Mouse (Mus musculus): ENCODE results near the gene Bloc1s4. TPM values are rescaled to one million over a fixed set of nuclear protein-coding genes. Genes with fewer than 3 reads are reported as not detected.

Gene Bloc1s4
- polyA plus RNA-seq, 1 experiment from 2014 or later = 27.0 TPM

- no peaks in the 10 kb centered on the region for H3K27me3 ChIP-seq (ENCODE audit: control insufficient read depth, insufficient read depth, low read length)
- H3K9ac ChIP-seq (replicated peaks; ENCODE audit: low read depth, low read length) = no peak overlapping the region
- no peaks in the 10 kb centered on the region for H3K36me3 ChIP-seq (ENCODE audit: control insufficient read depth, insufficient read depth, low read length)
- no peak overlapping the region for H3K4me2 ChIP-seq (ENCODE audit: low read depth, low read length)
- no peak for ATAC-seq (ENCODE audit: low read depth)
- no peaks in the 10 kb centered on the region for H3K9me3 ChIP-seq (ENCODE audit: control insufficient read depth, low read length)
- H3K27ac ChIP-seq (ENCODE audit: low read depth, low read length) = no peak overlapping the region
- no peaks in the 10 kb centered on the region for H3K4me1 ChIP-seq (ENCODE audit: control insufficient read depth, insufficient read depth, low read length)
- H3K4me3 ChIP-seq (ENCODE audit: low read depth, low read length) = no peak overlapping the region
- WGBS = 78% methylated on average over 12 of the region's 12 CpGs
Observed at GRCm38 (mm10) chr5:36725861-36726260, 22.6 kb downstream of the Bloc1s4 start.

DNA sequence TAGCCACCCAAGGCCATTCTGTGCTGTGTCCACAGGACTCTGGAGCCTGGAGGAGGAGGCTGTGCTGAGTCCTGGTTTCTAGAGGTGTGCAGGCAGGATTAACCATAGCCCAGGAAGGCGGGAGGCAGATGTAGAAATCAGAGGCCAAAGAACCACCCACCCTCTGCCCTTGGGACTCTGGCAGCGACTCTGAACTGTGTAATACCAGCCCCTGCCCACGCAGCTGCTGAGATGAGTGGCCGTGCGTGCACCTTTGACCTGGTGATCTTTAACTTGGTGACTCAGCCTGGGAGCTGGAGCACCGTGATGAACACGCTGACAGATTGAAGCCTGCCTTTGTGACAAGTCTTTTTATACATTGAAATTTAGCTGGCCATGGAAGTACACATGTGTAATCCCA, 24.2 kb downstream of the Bloc1s4 start:
- H3K36me3 ChIP-seq (ENCODE audit: control insufficient read depth, insufficient read depth, low read length) = no peaks in the 10 kb centered on the region
- no peak overlapping the region for H3K4me3 ChIP-seq (ENCODE audit: low read depth, low read length)
- WGBS = 75% methylated on average over 7 of the region's 7 CpGs
- no peak overlapping the region for H3K4me2 ChIP-seq (ENCODE audit: low read depth, low read length)
- H3K27me3 ChIP-seq (ENCODE audit: control insufficient read depth, insufficient read depth, low read length) = no peaks in the 10 kb centered on the region
- no peaks in the 10 kb centered on the region for H3K4me1 ChIP-seq (ENCODE audit: control insufficient read depth, insufficient read depth, low read length)
- no peak overlapping the region for H3K9ac ChIP-seq (replicated peaks; ENCODE audit: low read depth, low read length)
- ATAC-seq (ENCODE audit: low read depth) = no peak
- H3K27ac ChIP-seq (ENCODE audit: low read depth, low read length) = no peak overlapping the region
- H3K9me3 ChIP-seq (ENCODE audit: control insufficient read depth, low read length) = no peaks in the 10 kb centered on the region

GRCm38 (mm10) chr5:36723356-36723755, 25.1 kb downstream of the Bloc1s4 start:
- H3K9me3 ChIP-seq (ENCODE audit: control insufficient read depth, low read length) = no peaks in the 10 kb centered on the region
- no peak overlapping the region for H3K9ac ChIP-seq (replicated peaks; ENCODE audit: low read depth, low read length)
- no peak overlapping the region for H3K27ac ChIP-seq (ENCODE audit: low read depth, low read length)
- no peaks in the 10 kb centered on the region for H3K36me3 ChIP-seq (ENCODE audit: control insufficient read depth, insufficient read depth, low read length)
- 70% methylated on average over 9 of the region's 9 CpGs for WGBS
- H3K4me2 ChIP-seq (ENCODE audit: low read depth, low read length) = no peak overlapping the region
- H3K4me1 ChIP-seq (ENCODE audit: control insufficient read depth, insufficient read depth, low read length) = no peaks in the 10 kb centered on the region
- ATAC-seq (ENCODE audit: low read depth) = no peak
- no peak overlapping the region for H3K4me3 ChIP-seq (ENCODE audit: low read depth, low read length)
- no peaks in the 10 kb centered on the region for H3K27me3 ChIP-seq (ENCODE audit: control insufficient read depth, insufficient read depth, low read length)

DNA sequence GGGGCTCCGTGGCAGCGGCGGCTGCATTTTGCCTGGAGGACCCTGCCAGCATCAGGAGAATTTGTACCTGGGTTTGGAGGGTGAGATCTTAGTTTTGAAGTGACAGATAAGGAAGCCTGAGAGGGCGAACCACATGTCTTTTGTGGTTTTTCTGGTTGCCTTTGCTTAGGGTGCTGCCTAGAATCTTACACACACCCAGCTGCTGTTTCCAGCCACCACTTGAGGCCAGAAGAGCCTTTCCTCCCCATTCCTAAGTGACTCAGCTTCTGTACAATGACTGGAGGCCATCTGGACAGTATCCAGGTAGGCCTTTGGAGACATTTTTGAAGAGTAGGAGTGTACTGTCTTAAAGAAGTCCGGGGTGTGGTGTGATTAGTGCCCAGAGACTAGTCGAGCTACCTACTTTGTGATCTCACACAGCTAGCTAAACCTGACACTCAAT, 26.0 kb downstream of the Bloc1s4 start:
- 85% methylated on average over 6 of the region's 6 CpGs for WGBS
- no peak for ATAC-seq (ENCODE audit: low read depth)
- Histone ChIP-seq H3K36me3 (ENCODE audit: control insufficient read depth, insufficient read depth, low read length) (no peaks in the 10 kb centered on the region), H3K4me2 (ENCODE audit: low read depth, low read length) (no peak overlapping the region), H3K27me3 (ENCODE audit: control insufficient read depth, insufficient read depth, low read length) (no peaks in the 10 kb centered on the region), H3K9me3 (ENCODE audit: control insufficient read depth, low read length) (no peaks in the 10 kb centered on the region), H3K27ac (ENCODE audit: low read depth, low read length) (no peak overlapping the region), H3K4me3 (ENCODE audit: low read depth, low read length) (no peak overlapping the region), H3K9ac (replicated peaks; ENCODE audit: low read depth, low read length) (no peak overlapping the region), H3K4me1 (ENCODE audit: control insufficient read depth, insufficient read depth, low read length) (no peaks in the 10 kb centered on the region)

GRCm38 (mm10) chr5:36720710-36721375, 27.6 kb downstream of the Bloc1s4 start:
- Histone ChIP-seq H3K27me3 (ENCODE audit: control insufficient read depth, insufficient read depth, low read length) (no peaks in the 10 kb centered on the region), H3K36me3 (ENCODE audit: control insufficient read depth, insufficient read depth, low read length) (no peaks in the 10 kb centered on the region), H3K9me3 (ENCODE audit: control insufficient read depth, low read length) (no peaks in the 10 kb centered on the region), H3K27ac (ENCODE audit: low read depth, low read length) (no peak overlapping the region), H3K4me1 (ENCODE audit: control insufficient read depth, insufficient read depth, low read length) (no peaks in the 10 kb centered on the region), H3K9ac (replicated peaks; ENCODE audit: low read depth, low read length) (no peak overlapping the region), H3K4me3 (ENCODE audit: low read depth, low read length) (no peak overlapping the region), H3K4me2 (ENCODE audit: low read depth, low read length) (no peak overlapping the region)
- 74% methylated on average over 5 of the region's 5 CpGs for WGBS
- no peak for ATAC-seq (ENCODE audit: low read depth)

GRCm38 (mm10) chr5:36720219-36720618, 28.2 kb downstream of the Bloc1s4 start:
- WGBS = 89% methylated on average over 5 of the region's 5 CpGs
- Histone ChIP-seq H3K4me1 (ENCODE audit: control insufficient read depth, insufficient read depth, low read length) (no peaks in the 10 kb centered on the region), H3K4me3 (ENCODE audit: low read depth, low read length) (no peak overlapping the region), H3K4me2 (ENCODE audit: low read depth, low read length) (no peak overlapping the region), H3K36me3 (ENCODE audit: control insufficient read depth, insufficient read depth, low read length) (no peaks in the 10 kb centered on the region), H3K9ac (replicated peaks; ENCODE audit: low read depth, low read length) (no peak overlapping the region), H3K27me3 (ENCODE audit: control insufficient read depth, insufficient read depth, low read length) (no peaks in the 10 kb centered on the region), H3K9me3 (ENCODE audit: control insufficient read depth, low read length) (no peaks in the 10 kb centered on the region), H3K27ac (ENCODE audit: low read depth, low read length) (no peak overlapping the region)
- ATAC-seq (ENCODE audit: low read depth) = no peak

GRCm38 (mm10) chr5:36719601-36720000, 28.8 kb downstream of the Bloc1s4 start:
- H3K9me3 ChIP-seq (ENCODE audit: control insufficient read depth, low read length) = no peaks in the 10 kb centered on the region
- no peaks in the 10 kb centered on the region for H3K27me3 ChIP-seq (ENCODE audit: control insufficient read depth, insufficient read depth, low read length)
- no peaks in the 10 kb centered on the region for H3K4me1 ChIP-seq (ENCODE audit: control insufficient read depth, insufficient read depth, low read length)
- no peak overlapping the region for H3K4me3 ChIP-seq (ENCODE audit: low read depth, low read length)
- 87% methylated on average over 3 of the region's 3 CpGs for WGBS
- no peaks in the 10 kb centered on the region for H3K36me3 ChIP-seq (ENCODE audit: control insufficient read depth, insufficient read depth, low read length)
- no peak overlapping the region for H3K27ac ChIP-seq (ENCODE audit: low read depth, low read length)
- H3K4me2 ChIP-seq (ENCODE audit: low read depth, low read length) = no peak overlapping the region
- H3K9ac ChIP-seq (replicated peaks; ENCODE audit: low read depth, low read length) = no peak overlapping the region
- no peak for ATAC-seq (ENCODE audit: low read depth)

- H3K9ac ChIP-seq (replicated peaks; ENCODE audit: low read depth, low read length) = no peak overlapping the region
- H3K36me3 ChIP-seq (ENCODE audit: control insufficient read depth, insufficient read depth, low read length) = no peaks in the 10 kb centered on the region
- 80% methylated on average over 5 of the region's 5 CpGs for WGBS
- H3K4me3 ChIP-seq (ENCODE audit: low read depth, low read length) = no peak overlapping the region
- H3K27me3 ChIP-seq (ENCODE audit: control insufficient read depth, insufficient read depth, low read length) = no peaks in the 10 kb centered on the region
- no peak overlapping the region for H3K4me2 ChIP-seq (ENCODE audit: low read depth, low read length)
- no peak for ATAC-seq (ENCODE audit: low read depth)
- no peaks in the 10 kb centered on the region for H3K4me1 ChIP-seq (ENCODE audit: control insufficient read depth, insufficient read depth, low read length)
- no peaks in the 10 kb centered on the region for H3K9me3 ChIP-seq (ENCODE audit: control insufficient read depth, low read length)
- no peak overlapping the region for H3K27ac ChIP-seq (ENCODE audit: low read depth, low read length)
Observed at GRCm38 (mm10) chr5:36719135-36719534, 29.3 kb downstream of the Bloc1s4 start.

- ATAC-seq (ENCODE audit: low read depth) = no peak
- H3K36me3 ChIP-seq (ENCODE audit: control insufficient read depth, insufficient read depth, low read length) = no peaks in the 10 kb centered on the region
- H3K27ac ChIP-seq (ENCODE audit: low read depth, low read length) = no peak overlapping the region
- H3K27me3 ChIP-seq (ENCODE audit: control insufficient read depth, insufficient read depth, low read length) = no peaks in the 10 kb centered on the region
- no peak overlapping the region for H3K4me2 ChIP-seq (ENCODE audit: low read depth, low read length)
- no peaks in the 10 kb centered on the region for H3K9me3 ChIP-seq (ENCODE audit: control insufficient read depth, low read length)
- peaks cover 3% of the 10 kb centered on the region; the same call in 1 of the 2 replicates for H3K4me1 ChIP-seq (ENCODE audit: control insufficient read depth, insufficient read depth, low read length)
- H3K4me3 ChIP-seq (ENCODE audit: low read depth, low read length) = no peak overlapping the region
- 79% methylated on average over 3 of the region's 3 CpGs for WGBS
- no peak overlapping the region for H3K9ac ChIP-seq (replicated peaks; ENCODE audit: low read depth, low read length)
Observed at GRCm38 (mm10) chr5:36717889-36718288, 30.6 kb downstream of the Bloc1s4 start.
